Mouse (Mus musculus): ENCODE results near the gene Cd5.

GRCm38 (mm10) chr19:10749295-10749694 is 10.5 kb upstream of the Cd5 start:
- no peak for TF ChIP-seq CTCF (IDR thresholded peaks at IDR 0.05; ENCODE audit: low read depth, low read length)
- TF ChIP-seq GATA1 (IDR thresholded peaks at IDR 0.05; ENCODE audit: borderline replicate concordance, low read length) = no peak

All from G1E (cell line).